Mouse (Mus musculus) right cerebral cortex, postnatal 14 days (tissue): ENCODE measurements around the gene Tap1.
"Not testable (repeated sequence)": the region's sequence is repeated elsewhere in the genome, so short reads cannot be mapped to it uniquely, and the experiment has no call there.

ENCODE experiments used
- DNase-seq: peaks from one replicate; pipeline ENCODE4 v3.0.0; 2022

The Tap1 gene

GRCm38 (mm10) chr17:34205021-34205745 is 17.8 kb downstream of the Tap1 start:
- DNase-seq, result no peak

GRCm38 (mm10) chr17:34205746-34206176 is 18.4 kb downstream of the Tap1 start:
- no peak for DNase-seq

- no peak for DNase-seq
These were observed 19.4 kb downstream of the Tap1 start for GRCm38 (mm10) chr17:34206731-34207130.

GRCm38 (mm10) chr17:34207456-34207855 is 20.1 kb downstream of the Tap1 start:
- DNase-seq, result no peak

- DNase-seq, result no peak
These were observed 20.5 kb downstream of the Tap1 start for GRCm38 (mm10) chr17:34207866-34208265.

- DNase-seq, result no peak
These were observed 21.1 kb downstream of the Tap1 start for GRCm38 (mm10) chr17:34208421-34208820.

- DNase-seq, result no peak
These were observed 22.3 kb downstream of the Tap1 start for GRCm38 (mm10) chr17:34209680-34210079.

- no peak for DNase-seq
These were observed 23.2 kb downstream of the Tap1 start for GRCm38 (mm10) chr17:34210599-34210998.

GRCm38 (mm10) chr17:34211746-34212365 is 24.5 kb downstream of the Tap1 start:
- DNase-seq, result no peak

GRCm38 (mm10) chr17:34213936-34214335 is 26.6 kb downstream of the Tap1 start:
- no peak for DNase-seq

GRCm38 (mm10) chr17:34215176-34215575 is 27.8 kb downstream of the Tap1 start:
- DNase-seq, result no peak

GRCm38 (mm10) chr17:34217216-34217928 is 30.0 kb downstream of the Tap1 start:
- no peak for DNase-seq

GRCm38 (mm10) chr17:34217986-34218385 is 30.6 kb downstream of the Tap1 start:
- no peak for DNase-seq

GRCm38 (mm10) chr17:34218675-34219074 is 31.3 kb downstream of the Tap1 start:
- no peak for DNase-seq

GRCm38 (mm10) chr17:34219096-34219495 is 31.7 kb downstream of the Tap1 start:
- DNase-seq, result peak; percentile 53

- not testable (repeated sequence) for DNase-seq
These were observed 32.4 kb downstream of the Tap1 start for GRCm38 (mm10) chr17:34219801-34220200.

- DNase-seq, result not testable (repeated sequence)
These were observed 33.0 kb downstream of the Tap1 start for GRCm38 (mm10) chr17:34220401-34220800.

GRCm38 (mm10) chr17:34224816-34225215 is 37.5 kb downstream of the Tap1 start:
- no peak for DNase-seq

- no peak for DNase-seq
These were observed 38.1 kb downstream of the Tap1 start for GRCm38 (mm10) chr17:34225426-34225825.

GRCm38 (mm10) chr17:34225911-34226310 is 38.6 kb downstream of the Tap1 start:
- DNase-seq, result not testable (repeated sequence)

GRCm38 (mm10) chr17:34230971-34231370 is 43.6 kb downstream of the Tap1 start:
- not testable (repeated sequence) for DNase-seq

- DNase-seq, result not testable (repeated sequence)
These were observed 44.7 kb downstream of the Tap1 start for GRCm38 (mm10) chr17:34232021-34232420.

GRCm38 (mm10) chr17:34234926-34235325 is 47.6 kb downstream of the Tap1 start:
- peak; percentile 75 for DNase-seq

GRCm38 (mm10) chr17:34236691-34237090 is 49.3 kb downstream of the Tap1 start:
- DNase-seq, result no peak
